Mouse (Mus musculus) left cerebral cortex, adult 18-20 months (tissue): Measurements from ENCODE around the gene Ptpn9. TPM values are rescaled to one million over a fixed set of nuclear protein-coding genes. Genes with fewer than 3 reads are reported as not detected.

Source experiments
- DNase-seq, 2 experiments: peaks; one replicate each; pipeline ENCODE4 v3.0.0; 2021 to 2022; ENCODE audit warnings: low spot score in 2 of 2, mixed read lengths in 1 of 2
- total RNA-seq, 2 experiments: library from RNA; stranded (reverse); gene quantifications; 2 replicates each; pipeline ENCODE4 v1.2.3; 2021

Ptpn9 gene
- total RNA-seq, 2 experiments from 2014 or later, result 33.8 to 34.5 TPM

DNA sequence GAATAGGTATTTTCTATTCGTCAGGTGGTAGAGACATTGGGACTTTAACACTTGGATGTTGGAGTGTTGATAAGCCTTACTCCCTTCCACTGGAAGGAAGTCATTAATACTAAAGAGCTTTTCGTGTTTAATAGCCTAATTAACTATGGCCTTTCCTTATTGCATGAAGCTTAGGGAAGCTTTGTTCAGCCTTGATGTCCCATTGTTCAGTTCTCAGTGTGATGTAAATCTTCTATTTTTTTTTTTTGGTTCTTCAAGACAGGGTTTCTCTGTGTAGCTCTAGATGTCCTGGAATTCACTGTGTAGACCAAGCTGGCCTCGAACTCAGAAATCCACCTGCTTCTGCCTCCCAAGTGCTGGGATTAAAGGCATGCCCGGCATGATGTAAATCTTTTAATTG lies 18.2 kb downstream of the Ptpn9 start:
- DNase-seq, result no peak

GRCm38 (mm10) chr9:57013756-57014155 lies 19.0 kb downstream of the Ptpn9 start:
- no peak for DNase-seq

GRCm38 (mm10) chr9:57014766-57015165 lies 20.0 kb downstream of the Ptpn9 start:
- DNase-seq, result no peak

- no peak for DNase-seq
These were observed 22.9 kb downstream of the Ptpn9 start for GRCm38 (mm10) chr9:57017631-57018030.

DNA sequence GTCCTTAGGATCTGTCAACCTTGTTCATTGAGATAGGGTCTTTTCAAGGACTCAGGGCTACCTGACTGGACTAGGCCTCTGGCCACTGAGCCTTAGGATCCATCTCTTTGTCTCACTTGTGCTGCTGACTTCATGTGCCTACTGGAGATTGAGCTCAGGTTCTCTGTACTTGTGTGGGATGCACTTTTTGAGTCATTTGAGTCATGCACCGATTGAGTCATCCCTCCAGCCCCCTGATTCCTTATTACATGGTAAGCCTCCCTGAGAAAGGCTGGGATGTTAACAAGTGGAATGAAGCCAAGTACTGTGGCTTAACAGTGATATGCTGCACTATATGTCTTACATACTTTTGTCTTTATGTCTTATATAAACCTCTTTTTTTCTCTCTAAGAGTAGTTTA lies 37.0 kb downstream of the Ptpn9 start:
- DNase-seq, result peak; percentile 25 to 29

- peak; percentile 47 to 51 for DNase-seq
These were observed 61.5 kb downstream of the Ptpn9 start for GRCm38 (mm10) chr9:57056237-57056636.

- no peak for DNase-seq
These were observed 69.4 kb downstream of the Ptpn9 start for GRCm38 (mm10) chr9:57064164-57064563.

DNA sequence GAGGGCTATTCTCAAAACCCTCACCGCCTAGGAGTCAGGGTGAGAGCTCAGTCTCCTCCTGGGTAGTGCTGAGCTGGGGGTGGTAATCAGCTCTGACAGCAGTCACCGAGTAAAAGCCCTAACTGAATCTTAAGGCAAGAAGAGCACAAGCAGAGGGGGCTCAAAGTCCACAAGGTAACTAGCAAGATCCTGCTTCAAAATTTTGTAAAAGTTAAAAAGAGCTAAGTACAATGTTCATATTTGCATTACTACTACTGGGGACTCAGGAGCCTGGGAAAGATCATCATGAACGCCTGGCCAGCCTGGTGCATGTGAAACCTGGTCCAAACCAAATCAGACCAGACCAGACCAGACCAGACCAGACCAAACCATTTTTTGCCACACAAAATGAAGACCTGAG lies 73.5 kb downstream of the Ptpn9 start:
- DNase-seq, result no peak

GRCm38 (mm10) chr9:57070262-57070661 lies 75.5 kb downstream of the Ptpn9 start:
- DNase-seq, result no peak

DNA sequence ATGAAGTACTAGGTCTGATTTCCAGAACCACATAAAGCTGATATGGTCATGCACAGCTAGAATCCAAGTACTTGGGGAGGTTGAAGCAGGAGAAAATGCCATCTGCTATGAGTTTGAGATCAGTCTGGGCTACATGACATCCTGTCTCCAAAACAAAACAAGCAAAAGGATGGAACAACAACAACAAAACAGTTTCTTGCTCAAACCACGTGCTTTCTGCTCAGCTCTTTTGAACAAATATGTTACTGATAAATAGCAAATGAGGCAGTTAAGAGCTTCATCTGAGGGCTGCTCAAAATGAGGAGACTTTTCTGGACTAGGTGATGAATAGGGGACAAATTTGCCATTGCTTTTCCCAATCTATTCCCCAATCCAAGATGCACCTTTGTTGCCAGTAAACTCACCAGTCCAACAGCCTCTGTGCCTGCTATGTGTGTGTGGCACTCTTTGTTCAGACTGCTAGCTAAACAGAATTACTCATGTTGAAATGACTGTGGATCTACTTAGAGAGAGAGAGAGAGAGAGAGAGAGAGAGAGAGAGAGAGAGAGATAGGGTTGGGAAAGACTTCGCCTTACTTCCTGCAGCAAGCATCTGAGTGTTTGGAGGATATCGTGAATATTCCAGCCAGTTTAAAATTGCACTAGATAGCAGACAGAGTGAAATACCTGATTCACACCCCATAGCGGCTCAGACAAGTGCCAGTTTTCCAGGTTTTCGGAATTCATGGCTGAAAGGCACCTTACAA lies 76.2 kb downstream of the Ptpn9 start:
- DNase-seq, result no peak

GRCm38 (mm10) chr9:57071801-57072351 lies 77.2 kb downstream of the Ptpn9 start, which contains the start of gene Sin3a:
Gene Sin3a (plus strand): TSS chr9:57072040.
- DNase-seq, result peak; percentile 50 to 63

DNA sequence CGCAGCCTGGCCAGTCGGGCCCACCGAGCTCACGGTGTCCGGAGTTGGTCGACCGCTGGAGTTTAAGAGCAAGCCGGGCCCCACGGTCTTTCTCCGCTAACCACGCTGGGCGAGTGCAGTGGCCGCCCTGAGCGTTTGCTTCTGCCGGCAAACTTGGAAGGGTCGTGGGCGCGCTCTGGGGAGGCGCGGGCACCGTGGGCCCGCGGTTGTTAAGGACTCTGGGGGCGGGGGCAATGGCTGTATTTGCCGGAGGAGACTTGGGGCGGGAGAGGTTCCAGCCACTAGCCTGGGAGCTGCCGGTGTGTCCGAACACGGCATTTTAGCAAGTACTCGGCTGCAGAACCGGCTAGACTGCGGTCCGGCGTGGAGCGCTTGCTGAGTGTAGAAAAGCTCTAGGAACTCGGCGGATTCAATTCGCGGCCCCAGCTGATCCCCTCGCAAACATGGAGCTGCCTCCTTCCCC lies 77.8 kb downstream of the Ptpn9 start:
- DNase-seq, result no peak

GRCm38 (mm10) chr9:57072989-57073789 lies 78.5 kb downstream of the Ptpn9 start:
- DNase-seq, result peak; percentile 94

DNA sequence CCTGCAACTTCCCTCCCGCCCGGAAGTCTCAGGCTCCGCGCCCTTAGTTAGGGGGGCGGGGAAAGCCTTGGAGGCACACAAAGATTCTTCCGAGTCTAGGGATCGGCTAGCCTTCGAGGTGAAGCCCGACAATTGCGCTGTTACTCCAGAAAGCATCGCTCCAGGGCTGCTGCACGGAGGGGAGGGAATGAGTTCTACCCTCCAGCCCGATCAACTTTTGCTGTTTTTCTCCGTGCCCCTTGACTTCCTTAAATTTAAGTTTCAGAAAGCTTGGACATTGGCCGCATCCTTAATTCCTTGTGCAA lies 79.0 kb downstream of the Ptpn9 start:
- no peak for DNase-seq

- DNase-seq, result no peak
These were observed 79.6 kb downstream of the Ptpn9 start for GRCm38 (mm10) chr9:57074171-57074821.

DNA sequence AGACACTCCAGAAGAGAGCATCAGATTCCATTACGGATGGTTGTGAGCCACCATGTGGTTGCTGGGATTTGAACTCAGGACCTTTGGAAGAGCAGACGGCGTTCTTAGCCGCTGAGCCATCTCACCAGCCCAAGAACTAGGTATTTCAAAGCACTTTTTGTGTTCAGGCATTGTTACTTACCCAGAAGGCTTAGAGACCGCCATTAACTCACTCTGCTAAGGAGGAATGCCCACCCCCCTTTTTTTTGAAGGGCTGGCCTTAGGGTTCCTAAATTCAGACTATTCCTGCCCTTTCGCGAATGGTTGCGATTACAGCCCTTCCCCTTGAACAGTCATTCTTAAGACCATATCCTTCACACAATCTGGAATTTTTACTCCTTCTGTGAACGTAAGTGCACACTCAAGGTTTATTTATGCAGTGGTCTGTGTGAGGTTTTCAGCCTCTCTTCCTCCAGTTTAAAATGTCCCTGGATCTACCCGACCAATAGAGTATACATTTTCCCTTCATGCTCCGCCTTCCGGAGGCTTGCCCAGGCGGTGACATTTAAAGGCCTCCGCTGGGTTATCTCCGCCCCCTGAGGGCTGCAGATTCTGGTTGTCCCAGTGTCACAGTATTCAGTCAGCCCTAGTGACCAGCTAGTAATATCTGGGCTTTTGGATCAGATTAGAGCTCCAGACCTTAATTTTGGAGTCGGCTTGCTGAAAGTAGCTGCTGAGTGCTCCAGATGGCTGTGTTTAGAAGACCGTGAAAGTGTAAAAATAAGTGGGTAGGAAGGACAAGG lies 80.3 kb downstream of the Ptpn9 start:
- peak; percentile 56 to 66 for DNase-seq

- DNase-seq, result peak; percentile 97 to 98
These were observed 81.1 kb downstream of the Ptpn9 start for GRCm38 (mm10) chr9:57075681-57076381.

GRCm38 (mm10) chr9:57076701-57077660 lies 82.3 kb downstream of the Ptpn9 start:
- peak; percentile 80 to 91 for DNase-seq

DNA sequence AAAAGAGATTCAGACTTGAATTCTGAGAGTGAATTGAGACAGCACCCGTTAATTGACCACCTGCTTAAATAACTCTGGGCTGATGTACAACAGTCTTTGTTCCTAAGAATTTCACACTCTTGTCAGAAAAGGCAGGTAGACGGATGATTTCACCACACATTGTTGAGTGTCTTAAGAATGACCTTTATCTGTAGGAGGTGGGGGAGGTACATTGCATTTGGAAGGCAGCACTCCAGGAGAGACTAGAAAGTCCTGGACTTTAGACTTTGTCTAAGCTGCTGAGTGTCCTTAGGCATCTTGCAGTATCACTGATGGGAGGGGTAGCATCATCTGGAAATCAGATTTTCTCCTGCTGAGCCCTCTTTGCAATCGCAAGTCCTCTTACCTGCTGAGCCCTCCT lies 87.5 kb downstream of the Ptpn9 start:
- no peak for DNase-seq
